Mouse (Mus musculus) yolk sac, embryonic 10.5 days (tissue): ENCODE measurements around the gene Fer.

Experiments used
- DNase-seq: peaks from one replicate; pipeline ENCODE4 v3.0.0-alpha.2; 2017; ENCODE audit warnings: low spot score

Gene Fer

GRCm38 (mm10) chr17:64086875-64087608 lies 224.2 kb downstream of the Fer start:
- no peak for DNase-seq

- DNase-seq: no peak
These were observed 225.0 kb downstream of the Fer start for GRCm38 (mm10) chr17:64087871-64088270.

GRCm38 (mm10) chr17:64093716-64094115 lies 230.9 kb downstream of the Fer start:
- DNase-seq: no peak

GRCm38 (mm10) chr17:64096811-64097210 lies 233.9 kb downstream of the Fer start:
- no peak for DNase-seq

GRCm38 (mm10) chr17:64097788-64098359 lies 235.0 kb downstream of the Fer start:
- DNase-seq: no peak

GRCm38 (mm10) chr17:64099395-64100171 lies 236.7 kb downstream of the Fer start:
- no peak for DNase-seq

GRCm38 (mm10) chr17:64100172-64100510 lies 237.3 kb downstream of the Fer start:
- no peak for DNase-seq

- DNase-seq: no peak
These were observed 245.9 kb downstream of the Fer start for GRCm38 (mm10) chr17:64108773-64109172.

GRCm38 (mm10) chr17:64109871-64110270 lies 247.0 kb downstream of the Fer start:
- no peak for DNase-seq

- no peak for DNase-seq
These were observed 250.8 kb downstream of the Fer start for GRCm38 (mm10) chr17:64113625-64114024.

GRCm38 (mm10) chr17:64116762-64117161 lies 253.9 kb downstream of the Fer start:
- no peak for DNase-seq

GRCm38 (mm10) chr17:64119697-64120288 lies 256.9 kb downstream of the Fer start:
- DNase-seq: no peak

- no peak for DNase-seq
These were observed 259.7 kb downstream of the Fer start for GRCm38 (mm10) chr17:64122556-64122955.

GRCm38 (mm10) chr17:64123732-64124131 lies 260.9 kb downstream of the Fer start:
- no peak for DNase-seq

GRCm38 (mm10) chr17:64126904-64127303 lies 264.0 kb downstream of the Fer start:
- DNase-seq: peak; percentile 23

- DNase-seq: no peak
These were observed 266.9 kb downstream of the Fer start for GRCm38 (mm10) chr17:64129750-64130149.

GRCm38 (mm10) chr17:64130356-64130755 lies 267.5 kb downstream of the Fer start:
- DNase-seq: no peak

GRCm38 (mm10) chr17:64132183-64132582 lies 269.3 kb downstream of the Fer start:
- no peak for DNase-seq

GRCm38 (mm10) chr17:64135941-64136650 lies 273.2 kb downstream of the Fer start:
- peak; percentile 10 for DNase-seq

- no peak for DNase-seq
These were observed 275.3 kb downstream of the Fer start for GRCm38 (mm10) chr17:64138036-64138717.

GRCm38 (mm10) chr17:64139231-64139915 lies 276.5 kb downstream of the Fer start:
- DNase-seq: no peak
